Mouse (Mus musculus) heart, embryonic 10.5 days (tissue): Measurements from ENCODE around the gene Eya2. TPM values are rescaled to one million over a fixed set of nuclear protein-coding genes. Genes with fewer than 3 reads are reported as not detected.

ENCODE experiments used
- DNase-seq: peaks from one replicate; pipeline ENCODE4 v3.0.0-alpha.2; 2017; ENCODE audit warnings: low spot score
- H3K27ac ChIP-seq: fragments of 300-500 bp; sonication (generic); 2 replicates; pipeline ENCODE4 v1.5.1; 2016; ENCODE audit warnings: mild to moderate bottlenecking
- H3K27me3 ChIP-seq: fragments of 300-500 bp; sonication (generic); 2 replicates; pipeline ENCODE4 v1.6.1; 2016; ENCODE audit warnings: mild to moderate bottlenecking; ENCODE audit not compliant: poor library complexity, insufficient read depth, severe bottlenecking
- H3K36me3 ChIP-seq: fragments of 300-500 bp; sonication (generic); 2 replicates; pipeline ENCODE4 v1.6.1; 2016; ENCODE audit warnings: mild to moderate bottlenecking, moderate library complexity
- H3K4me1 ChIP-seq: fragments of 300-500 bp; sonication (generic); 2 replicates; pipeline ENCODE4 v1.6.1; 2016; ENCODE audit warnings: mild to moderate bottlenecking
- H3K4me3 ChIP-seq: fragments of 300-500 bp; sonication (generic); 2 replicates; pipeline ENCODE4 v1.5.1; 2016; ENCODE audit warnings: mild to moderate bottlenecking, moderate library complexity
- H3K9me3 ChIP-seq: fragments of 300-500 bp; sonication (generic); 2 replicates; pipeline ENCODE4 v1.6.1; 2016; ENCODE audit warnings: mild to moderate bottlenecking, moderate library complexity
- WGBS: fragments of 180-500 bp; shearing (Covaris S2); methylation state at CpG from one replicate; pipeline ENCODE4 v1.1.7; 2016; 5-methylcytosine and 5-hydroxymethylcytosine counted together
- polyA plus RNA-seq: library from polyadenylated mRNA; unstranded; fragments of >200 nt; fragmentation: Nextera tagmentation; extraction: Ambion mirVana; gene quantifications from 2 replicates; pipeline ENCODE4 v1.2.1, GENCODE M21; 2016

The Eya2 gene
- polyA plus RNA-seq, 1 experiment from 2014 or later = 1.7 TPM

GRCm38 (mm10) chr2:165599566-165599965 lies 4.7 kb downstream of the Eya2 start:
- Histone ChIP-seq H3K36me3 (no peaks in the 10 kb centered on the region), H3K9me3 (no peaks in the 10 kb centered on the region), H3K27me3 (peaks cover 64% of the 10 kb centered on the region), H3K4me1 (peaks cover 26% of the 10 kb centered on the region; the same call in 1 of the 2 replicates), H3K27ac (no peak overlapping the region), H3K4me3 (no peak overlapping the region)
- no peak for DNase-seq
- 82% methylated on average over 13 of the region's 13 CpGs for WGBS

GRCm38 (mm10) chr2:165600926-165601325 lies 6.1 kb downstream of the Eya2 start:
- 43% methylated on average over 13 of the region's 13 CpGs for WGBS
- peaks cover 12% of the 10 kb centered on the region; the same call in 1 of the 2 replicates for H3K4me1 ChIP-seq
- no peak for DNase-seq

GRCm38 (mm10) chr2:165601605-165602004 lies 6.8 kb downstream of the Eya2 start:
- Histone ChIP-seq H3K27ac (no peak overlapping the region), H3K36me3 (no peaks in the 10 kb centered on the region), H3K27me3 (peaks cover 43% of the 10 kb centered on the region), H3K9me3 (no peaks in the 10 kb centered on the region), H3K4me3 (no peak overlapping the region), H3K4me1 (peaks cover 12% of the 10 kb centered on the region; the same call in 1 of the 2 replicates)
- DNase-seq = no peak
- WGBS = 44% methylated on average over 8 of the region's 8 CpGs

More at GRCm38 (mm10) chr2:165600926-165601325, 6.1 kb downstream of the Eya2 start:
- Histone ChIP-seq H3K27ac (no peak overlapping the region), H3K27me3 (peaks cover 50% of the 10 kb centered on the region), H3K9me3 (no peaks in the 10 kb centered on the region), H3K36me3 (no peaks in the 10 kb centered on the region), H3K4me3 (no peak overlapping the region)

- 0 out of 2 replicates have a peak, but pooled peaks cover 2% of the 10 kb centered on the region for H3K4me1 ChIP-seq
Measured at GRCm38 (mm10) chr2:165603775-165604174, 8.9 kb downstream of the Eya2 start.

GRCm38 (mm10) chr2:165611551-165612253 lies 16.9 kb downstream of the Eya2 start:
- Histone ChIP-seq H3K9me3 (no peaks in the 10 kb centered on the region), H3K27ac (no peak overlapping the region), H3K4me1 (no peaks in the 10 kb centered on the region), H3K36me3 (no peaks in the 10 kb centered on the region), H3K4me3 (no peak overlapping the region), H3K27me3 (peaks cover 20% of the 10 kb centered on the region)
- DNase-seq = no peak
- WGBS = 84% methylated on average over 7 of the region's 7 CpGs

More at GRCm38 (mm10) chr2:165603775-165604174, 8.9 kb downstream of the Eya2 start:
- 68% methylated on average over 8 of the region's 8 CpGs for WGBS
- H3K27me3 ChIP-seq = peaks cover 26% of the 10 kb centered on the region; the same call in 1 of the 2 replicates
- no peak overlapping the region for H3K4me3 ChIP-seq
- no peak overlapping the region for H3K27ac ChIP-seq
- no peaks in the 10 kb centered on the region for H3K9me3 ChIP-seq
- no peaks in the 10 kb centered on the region for H3K36me3 ChIP-seq
- no peak for DNase-seq

GRCm38 (mm10) chr2:165613741-165614339 lies 19.0 kb downstream of the Eya2 start:
- Histone ChIP-seq H3K27ac (no peak overlapping the region), H3K4me3 (no peak overlapping the region), H3K36me3 (no peaks in the 10 kb centered on the region), H3K4me1 (no peaks in the 10 kb centered on the region), H3K27me3 (peaks cover 20% of the 10 kb centered on the region), H3K9me3 (no peaks in the 10 kb centered on the region)
- DNase-seq = no peak
- WGBS = 70% methylated on average over 13 of the region's 13 CpGs

- WGBS = 82% methylated on average over 2 of the region's 2 CpGs
- H3K9me3 ChIP-seq = no peaks in the 10 kb centered on the region
- no peak overlapping the region for H3K27ac ChIP-seq
- H3K4me1 ChIP-seq = no peaks in the 10 kb centered on the region
- no peak for DNase-seq
- H3K36me3 ChIP-seq = no peaks in the 10 kb centered on the region
- 0 out of 2 replicates have a peak, but pooled peaks cover 2% of the 10 kb centered on the region for H3K27me3 ChIP-seq
- no peak overlapping the region for H3K4me3 ChIP-seq
Measured at GRCm38 (mm10) chr2:165621488-165621887, 26.7 kb downstream of the Eya2 start.

GRCm38 (mm10) chr2:165622596-165622995 lies 27.8 kb downstream of the Eya2 start:
- no peak for DNase-seq
- no peaks in the 10 kb centered on the region for H3K4me1 ChIP-seq
- H3K27me3 ChIP-seq = 0 out of 2 replicates have a peak, but pooled peaks cover 5% of the 10 kb centered on the region
- H3K36me3 ChIP-seq = no peaks in the 10 kb centered on the region
- H3K9me3 ChIP-seq = no peaks in the 10 kb centered on the region
- no peak overlapping the region; the same call in 1 of the 2 replicates for H3K27ac ChIP-seq
- H3K4me3 ChIP-seq = no peak overlapping the region
- WGBS = 47% methylated on average over 3 of the region's 3 CpGs

GRCm38 (mm10) chr2:165626826-165627225 lies 32.0 kb downstream of the Eya2 start:
- Histone ChIP-seq H3K9me3 (no peaks in the 10 kb centered on the region), H3K36me3 (no peaks in the 10 kb centered on the region), H3K4me1 (no peaks in the 10 kb centered on the region; the same call in 1 of the 2 replicates), H3K27ac (no peak overlapping the region), H3K27me3 (peaks cover 14% of the 10 kb centered on the region), H3K4me3 (no peak overlapping the region)
- WGBS = 81% methylated on average over 6 of the region's 6 CpGs
- no peak for DNase-seq

- H3K9me3 ChIP-seq = no peaks in the 10 kb centered on the region
- H3K4me1 ChIP-seq = no peaks in the 10 kb centered on the region; the same call in 1 of the 2 replicates
- H3K27ac ChIP-seq = no peak overlapping the region
- WGBS = 71% methylated on average over 6 of the region's 6 CpGs
- DNase-seq = no peak
- peaks cover 16% of the 10 kb centered on the region for H3K27me3 ChIP-seq
- no peaks in the 10 kb centered on the region for H3K36me3 ChIP-seq
- H3K4me3 ChIP-seq = no peak overlapping the region
Measured at GRCm38 (mm10) chr2:165627974-165628373, 33.1 kb downstream of the Eya2 start.

- 56% methylated on average over 8 of the region's 8 CpGs for WGBS
- no peak for DNase-seq
- Histone ChIP-seq H3K27me3 (peaks cover 16% of the 10 kb centered on the region), H3K36me3 (no peaks in the 10 kb centered on the region), H3K4me1 (no peaks in the 10 kb centered on the region; the same call in 1 of the 2 replicates), H3K4me3 (no peak overlapping the region), H3K9me3 (no peaks in the 10 kb centered on the region), H3K27ac (no peak overlapping the region)
Measured at GRCm38 (mm10) chr2:165629900-165630299, 35.1 kb downstream of the Eya2 start.

GRCm38 (mm10) chr2:165633011-165633785 lies 38.4 kb downstream of the Eya2 start:
- Histone ChIP-seq H3K4me3 (no peak overlapping the region), H3K4me1 (no peaks in the 10 kb centered on the region; the same call in 1 of the 2 replicates), H3K27ac (no peak overlapping the region), H3K36me3 (no peaks in the 10 kb centered on the region), H3K9me3 (no peaks in the 10 kb centered on the region), H3K27me3 (peaks cover 11% of the 10 kb centered on the region)
- 73% methylated on average over 11 of the region's 11 CpGs for WGBS
- DNase-seq = no peak
